Mouse (Mus musculus) CH12.LX (cell line): Measurements from ENCODE around the gene Apom.

Experiments used
- CTCF ChIP-seq, 2 experiments: IDR thresholded peaks in 1 of 2; conservative IDR thresholded peaks in 1 of 2; 2 replicates each; pipeline ENCODE4 v1.5.1; 2011 to 2012; ENCODE audit warnings: low read depth in 2 of 2, low read length in 2 of 2, improper control_type of control experiment in 1 of 2, inconsistent platforms in 1 of 2, mild to moderate bottlenecking in 1 of 2, moderate library complexity in 1 of 2
- E2F4 ChIP-seq: IDR thresholded peaks from 2 replicates; pipeline ENCODE4 v1.6.1; 2011; ENCODE audit warnings: low read depth, low read length, improper control_type of control experiment; ENCODE audit not compliant: insufficient replicate concordance
- MAX ChIP-seq: IDR thresholded peaks from 2 replicates; pipeline ENCODE4 v1.6.1; 2011; ENCODE audit warnings: low read length, improper control_type of control experiment
- POLR2A ChIP-seq: IDR thresholded peaks from 2 replicates; pipeline ENCODE4 v1.6.1; 2011; ENCODE audit warnings: low read depth, mild to moderate bottlenecking, improper control_type of control experiment, low read length
- TBP ChIP-seq: conservative IDR thresholded peaks from 2 replicates; pipeline ENCODE4 v1.6.1; 2011; ENCODE audit warnings: low read depth, low read length, improper control_type of control experiment
- USF2 ChIP-seq: conservative IDR thresholded peaks from 2 replicates; pipeline ENCODE4 v1.6.1; 2011; ENCODE audit warnings: low read depth, low read length, improper control_type of control experiment
- ZMIZ1 ChIP-seq: IDR thresholded peaks from 2 replicates; pipeline ENCODE4 v1.6.1; 2012; ENCODE audit warnings: low read depth, mild to moderate bottlenecking, inconsistent platforms, low read length, improper control_type of control experiment

GRCm38 (mm10) chr17:35127017-35127416 lies 4.8 kb downstream of the Apom start:
- no peak for TF ChIP-seq TBP
- TF ChIP-seq CTCF (conservative IDR thresholded peaks at IDR 0.05 in 1 of 2, IDR thresholded peaks at IDR 0.05 in 1 of 2; ENCODE audit: low read depth in 2 of 2, low read length in 2 of 2) = no peak
- TF ChIP-seq POLR2A = no peak
- TF ChIP-seq MAX = no peak
- TF ChIP-seq E2F4 = no peak
- TF ChIP-seq ZMIZ1 = no peak
- no peak for TF ChIP-seq USF2
